Mouse (Mus musculus) spleen, postnatal 0 days (tissue): ENCODE data around the gene Top2b. TPM values are rescaled to one million over a fixed set of nuclear protein-coding genes. Genes with fewer than 3 reads are reported as not detected.

Source experiments
- polyA plus RNA-seq: library from polyadenylated mRNA; unstranded; fragments of >200 nt; fragmentation: Nextera tagmentation; extraction: Ambion mirVana; gene quantifications from 2 replicates; pipeline ENCODE4 v1.2.1, GENCODE M21; 2015

Gene Top2b
- polyA plus RNA-seq: 27.1 and 28.2 TPM in 2 replicates

DNA sequence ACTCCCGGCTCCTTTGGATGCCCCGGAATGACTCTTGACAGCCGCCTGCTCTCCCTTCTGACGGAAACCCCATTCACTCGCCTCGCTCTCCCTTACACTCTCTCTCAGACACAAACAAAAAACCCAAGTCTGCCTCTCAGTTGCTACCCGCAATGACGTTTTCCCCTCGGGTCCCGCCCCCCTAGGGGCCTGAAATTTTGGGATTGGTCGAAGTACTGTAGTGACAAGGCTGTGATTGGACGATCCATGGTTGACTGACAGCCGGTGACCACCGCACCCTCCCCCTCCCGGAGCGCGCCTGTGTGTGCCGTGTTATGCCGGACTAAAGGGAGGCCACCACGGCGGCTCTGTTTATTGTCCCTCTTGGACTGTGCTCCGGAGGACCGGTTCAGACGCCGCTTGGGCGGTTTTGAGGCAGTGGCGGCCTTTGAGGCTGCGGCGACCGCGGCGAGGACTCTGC lies at the start of gene Top2b:
Top2b (plus strand) TSS at position 302 of the 460 bp plus-strand sequence.

Other genes starting within 250 kb of the Top2b start
- 27.3 and 34.6 TPM in 2 replicates for gene Ngly1, start 115.9 kb upstream of the Top2b start, polyA plus RNA-seq
- gene Oxsm, start 115.4 kb upstream of the Top2b start, polyA plus RNA-seq: 2.4 and 2.7 TPM in 2 replicates